Mouse (Mus musculus): Measurements from ENCODE around the gene Zmym6.

The Zmym6 gene

GRCm38 (mm10) chr4:127125834-127126463 is 48.8 kb downstream of the Zmym6 start:
- peak; percentile 97 for DNase-seq

- no peak for DNase-seq
Measured at GRCm38 (mm10) chr4:127134687-127135086, 57.5 kb downstream of the Zmym6 start.

GRCm38 (mm10) chr4:127137591-127137990 is 60.4 kb downstream of the Zmym6 start:
- DNase-seq: no peak

GRCm38 (mm10) chr4:127138486-127138885 is 61.3 kb downstream of the Zmym6 start:
- DNase-seq: no peak

GRCm38 (mm10) chr4:127150031-127150430 is 72.8 kb downstream of the Zmym6 start:
- no peak for DNase-seq

GRCm38 (mm10) chr4:127153345-127153744 is 76.2 kb downstream of the Zmym6 start:
- no peak for DNase-seq

- no peak for DNase-seq
Measured at GRCm38 (mm10) chr4:127155757-127156156, 78.6 kb downstream of the Zmym6 start.

- no peak for DNase-seq
Measured at GRCm38 (mm10) chr4:127157746-127158145, 80.6 kb downstream of the Zmym6 start.

GRCm38 (mm10) chr4:127163926-127164325 is 86.7 kb downstream of the Zmym6 start:
- DNase-seq: no peak

- no peak for DNase-seq
Measured at GRCm38 (mm10) chr4:127167096-127167495, 89.9 kb downstream of the Zmym6 start.

- DNase-seq: no peak
Measured at GRCm38 (mm10) chr4:127167731-127168130, 90.5 kb downstream of the Zmym6 start.

GRCm38 (mm10) chr4:127168211-127168913 is 91.2 kb downstream of the Zmym6 start:
- DNase-seq: peak; percentile 21

GRCm38 (mm10) chr4:127168914-127169345 is 91.7 kb downstream of the Zmym6 start, which contains the start of gene Dlgap3:
Gene Dlgap3, plus strand, starts transcription at chr4:127169204.
- peak; percentile 23 for DNase-seq

GRCm38 (mm10) chr4:127169346-127170221 is 92.4 kb downstream of the Zmym6 start:
- peak; percentile 36 for DNase-seq

GRCm38 (mm10) chr4:127170866-127171265 is 93.7 kb downstream of the Zmym6 start:
- DNase-seq: no peak

GRCm38 (mm10) chr4:127171341-127171905 is 94.2 kb downstream of the Zmym6 start:
- DNase-seq: no peak

GRCm38 (mm10) chr4:127172119-127172518 is 94.9 kb downstream of the Zmym6 start:
- no peak for DNase-seq

- DNase-seq: no peak
Measured at GRCm38 (mm10) chr4:127172614-127173013, 95.4 kb downstream of the Zmym6 start.

GRCm38 (mm10) chr4:127173461-127173860 is 96.3 kb downstream of the Zmym6 start:
- DNase-seq: peak; percentile 64
